Mouse (Mus musculus) liver, embryonic 18 days (tissue): Measurements from ENCODE around the gene Hcn4. TPM values are rescaled to one million over a fixed set of nuclear protein-coding genes. Genes with fewer than 3 reads are reported as not detected.

Experiments
- polyA plus RNA-seq: library from polyadenylated mRNA; depleted of rRNA; stranded (reverse); fragments of >200 nt; gene quantifications from 2 replicates; pipeline ENCODE4 v1.2.3, GENCODE M21; 2012; rRNA removed

Hcn4 gene
- polyA plus RNA-seq: under 0.01 TPM in 1 of 2 replicates, not detected in the other

DNA sequence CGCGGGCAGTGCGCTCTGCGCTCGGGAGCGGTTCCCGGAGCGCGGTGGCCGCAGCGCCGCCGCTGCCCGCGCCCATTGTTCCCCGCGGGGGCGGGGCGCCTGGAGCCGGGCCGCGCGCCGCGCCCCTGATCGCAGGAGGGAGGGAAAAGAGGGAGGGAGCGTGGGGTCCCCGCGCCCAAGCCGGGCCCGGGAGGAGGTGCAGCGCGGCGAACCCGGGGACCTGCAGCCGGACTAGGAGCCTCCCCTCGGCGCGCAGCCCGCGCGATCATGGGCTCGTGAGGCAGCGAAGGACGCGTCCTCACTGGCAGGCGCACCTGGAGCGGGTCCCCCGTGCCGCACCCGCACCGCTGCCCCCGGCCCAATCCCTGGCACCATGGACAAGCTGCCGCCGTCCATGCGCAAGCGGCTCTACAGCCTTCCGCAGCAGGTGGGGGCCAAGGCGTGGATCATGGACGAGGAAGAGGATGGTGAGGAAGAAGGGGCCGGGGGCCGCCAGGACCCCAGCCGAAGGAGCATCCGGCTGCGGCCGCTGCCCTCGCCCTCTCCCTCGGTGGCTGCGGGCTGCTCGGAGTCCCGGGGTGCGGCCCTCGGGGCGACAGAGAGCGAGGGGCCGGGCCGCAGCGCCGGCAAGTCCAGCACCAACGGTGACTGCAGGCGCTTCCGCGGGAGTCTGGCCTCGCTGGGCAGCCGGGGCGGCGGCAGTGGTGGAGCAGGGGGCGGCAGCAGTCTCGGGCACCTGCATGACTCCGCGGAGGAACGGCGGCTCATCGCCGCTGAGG lies at the start of gene Hcn4:
TSS of gene Hcn4 (plus strand) at position 274 of the 779 bp plus-strand sequence.

Other genes starting within 250 kb of the Hcn4 start
- 118 and 123 TPM in 2 replicates for gene Nptn, start 241.2 kb upstream of the Hcn4 start, polyA plus RNA-seq
- 8.2 and 11.2 TPM in 2 replicates for gene Rec114, start 79.4 kb upstream of the Hcn4 start, polyA plus RNA-seq
- 2.3 and 2.5 TPM in 2 replicates for gene Neo1, start 213.0 kb downstream of the Hcn4 start, polyA plus RNA-seq